Mouse (Mus musculus): ENCODE measurements at regions not wholly inside any gene's neighbourhood (a gene's known extent, or its start where the extent isn't known, plus 50 kb on each side); places are given as distances from the start of the nearest gene placed in this dataset.

GRCm38 (mm10) chr8:33012784-33013183 lies 415.7 kb upstream of the 5930422O12Rik start:
- TF ChIP-seq CTCF (IDR thresholded peaks at IDR 0.05) = no peak
- no peak for TF ChIP-seq EP300 (IDR thresholded peaks at IDR 0.05; ENCODE audit: insufficient read depth, low read depth, low read length)
